Mouse (Mus musculus): ENCODE data around the gene Hpse. TPM values are rescaled to one million over a fixed set of nuclear protein-coding genes. Genes with fewer than 3 reads are reported as not detected.
A peak's percentile ranks its signal among the peaks of the same experiment; 100 is the strongest.

The Hpse gene
- polyA plus RNA-seq, 1 experiment from 2014 or later, result 6.1 TPM

DNA sequence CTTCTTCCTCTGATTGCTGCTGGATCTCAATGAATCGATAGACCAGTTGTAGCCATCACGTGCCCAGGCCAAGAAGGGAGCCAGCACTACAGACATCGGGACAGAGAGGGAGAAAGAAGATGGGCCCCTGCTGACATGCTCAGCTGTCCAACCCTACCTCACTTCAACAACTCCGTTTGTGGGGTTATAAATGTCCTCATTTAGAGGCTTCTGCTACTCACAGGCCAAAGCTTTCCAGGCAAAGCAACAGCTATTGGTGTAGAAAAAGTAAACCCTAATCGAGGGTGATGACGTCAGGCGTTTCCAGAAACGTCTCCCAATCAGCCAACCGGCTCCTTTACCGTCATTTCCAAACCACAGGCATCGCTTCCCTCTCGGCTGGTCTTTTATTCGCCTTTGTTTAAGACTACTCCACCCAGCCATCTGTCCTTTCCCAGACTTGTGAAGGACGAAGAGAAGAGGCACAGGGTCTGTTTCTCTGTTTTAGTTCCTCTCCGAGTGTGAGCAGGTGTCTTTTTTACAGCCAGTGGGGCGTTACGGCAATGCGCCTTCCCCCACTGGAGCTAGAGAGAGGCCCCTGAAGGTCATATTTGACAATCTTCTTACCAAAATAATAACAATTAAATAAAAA is 39.5 kb downstream of the Hpse start:
- Histone ChIP-seq H3K27me3 (no peaks in the 10 kb centered on the region), H3K4me1 (peaks cover 1% of the 10 kb centered on the region; the same call in 1 of the 2 replicates), H3K36me3 (no peaks in the 10 kb centered on the region), H3K27ac (no peak overlapping the region), H3K9ac (no peak overlapping the region), H3K9me3 (no peaks in the 10 kb centered on the region), H3K4me3 (no peak overlapping the region), H3K4me2 (no peak overlapping the region)
- no peak for ATAC-seq (ENCODE audit: insufficient number of reproducible peaks, low FRiP score, low TSS enrichment, low read depth)
- 66% methylated on average over 18 of the region's 18 CpGs for WGBS

DNA sequence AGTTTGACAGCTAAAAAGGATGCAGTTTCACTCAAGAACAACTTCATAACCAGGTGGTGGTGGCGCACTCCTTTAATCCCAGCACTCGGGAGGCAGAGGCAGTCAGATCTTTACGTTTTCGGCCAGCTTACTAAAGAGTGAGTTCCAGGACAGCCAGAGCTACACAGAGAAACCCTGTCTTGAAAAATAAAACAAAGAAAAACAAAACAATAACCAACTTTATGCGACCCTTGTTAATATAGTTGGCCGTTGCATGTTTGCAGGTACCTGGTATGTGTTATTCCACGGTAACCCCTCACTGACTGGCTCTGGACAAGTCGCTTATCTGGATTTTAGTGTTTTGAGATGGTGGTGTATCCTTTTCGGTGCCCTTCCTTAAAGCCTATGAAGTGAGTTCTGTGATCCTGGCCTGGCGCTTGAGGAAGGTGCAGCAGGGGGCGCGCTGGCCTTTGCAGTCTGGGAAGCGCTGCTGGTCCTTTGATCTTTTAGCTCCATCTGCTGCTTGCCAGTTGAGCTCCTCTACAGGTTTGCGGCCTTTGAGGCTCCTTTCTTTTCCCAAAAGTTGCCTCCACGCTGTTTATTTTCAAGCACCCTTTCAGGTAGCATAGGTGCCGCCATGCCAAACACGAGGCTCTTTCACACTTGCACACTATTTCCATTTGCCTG is 44.7 kb downstream of the Hpse start, which contains the start of gene Coq2:
TSS of gene Coq2 (minus strand) at position 430 of the 666 bp plus-strand sequence.
- Histone ChIP-seq H3K27me3 (no peaks in the 10 kb centered on the region), H3K9ac (peak within 1 kb of the TSS; percentile 85), H3K4me3 (peak within 1 kb of the TSS; percentile 75), H3K36me3 (peaks cover 10% of the 10 kb centered on the region), H3K9me3 (no peaks in the 10 kb centered on the region), H3K4me1 (peaks cover 10% of the 10 kb centered on the region; the same call in 1 of the 2 replicates), H3K27ac (peak within 1 kb of the TSS; percentile 69), H3K4me2 (peak within 1 kb of the TSS; percentile 68)
- 7% methylated on average over 17 of the region's 17 CpGs for WGBS
- no peak for ATAC-seq (ENCODE audit: insufficient number of reproducible peaks, low FRiP score, low TSS enrichment, low read depth)

- Histone ChIP-seq H3K4me2 (peak overlapping the region; percentile 68), H3K4me1 (peaks cover 10% of the 10 kb centered on the region; the same call in 1 of the 2 replicates), H3K36me3 (peaks cover 12% of the 10 kb centered on the region), H3K4me3 (peak overlapping the region; percentile 75), H3K9me3 (no peaks in the 10 kb centered on the region), H3K9ac (peak overlapping the region; percentile 85), H3K27me3 (no peaks in the 10 kb centered on the region), H3K27ac (peak overlapping the region; percentile 69)
- ATAC-seq (ENCODE audit: insufficient number of reproducible peaks, low FRiP score, low TSS enrichment, low read depth), result peak; percentile 89
- under 1% methylated on average over 71 of the region's 71 CpGs for WGBS
Measured at GRCm38 (mm10) chr5:100673745-100674486, 45.6 kb downstream of the Hpse start.

GRCm38 (mm10) chr5:100672403-100672802 is 47.1 kb downstream of the Hpse start:
- H3K27ac ChIP-seq, result no peak overlapping the region
- no peak overlapping the region for H3K9ac ChIP-seq
- H3K4me1 ChIP-seq, result peaks cover 10% of the 10 kb centered on the region; the same call in 1 of the 2 replicates
- H3K4me3 ChIP-seq, result no peak overlapping the region
- H3K36me3 ChIP-seq, result peaks cover 12% of the 10 kb centered on the region
- ATAC-seq (ENCODE audit: insufficient number of reproducible peaks, low FRiP score, low TSS enrichment, low read depth), result no peak
- H3K4me2 ChIP-seq, result no peak overlapping the region
- 73% methylated on average over 4 of the region's 4 CpGs for WGBS
- H3K27me3 ChIP-seq, result no peaks in the 10 kb centered on the region
- no peaks in the 10 kb centered on the region for H3K9me3 ChIP-seq

DNA sequence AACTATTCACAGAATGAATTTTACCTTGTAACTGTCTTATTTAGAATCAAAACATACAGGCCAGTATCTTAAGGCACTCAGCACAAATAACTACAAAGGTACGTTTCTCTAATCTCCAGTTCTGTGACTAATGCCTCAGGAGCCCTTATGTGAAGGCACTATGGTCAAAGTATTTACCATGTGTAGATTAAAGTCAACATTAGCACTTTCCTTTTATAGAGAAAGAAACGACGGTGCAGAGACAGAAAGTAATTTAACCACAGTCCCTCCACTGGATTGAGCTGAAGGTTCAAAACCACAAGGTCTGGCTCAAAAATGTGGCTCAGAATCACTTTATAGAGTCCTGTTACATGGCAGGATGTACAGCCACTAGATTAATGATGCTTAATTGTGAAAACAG is 47.6 kb downstream of the Hpse start:
- Histone ChIP-seq H3K9me3 (no peaks in the 10 kb centered on the region), H3K9ac (no peak overlapping the region), H3K4me3 (no peak overlapping the region), H3K27ac (no peak overlapping the region), H3K4me2 (no peak overlapping the region), H3K27me3 (no peaks in the 10 kb centered on the region), H3K4me1 (peaks cover 10% of the 10 kb centered on the region; the same call in 1 of the 2 replicates), H3K36me3 (peaks cover 12% of the 10 kb centered on the region)
- no peak for ATAC-seq (ENCODE audit: insufficient number of reproducible peaks, low FRiP score, low TSS enrichment, low read depth)
- WGBS, result 67% methylated on average over 3 of the region's 3 CpGs

DNA sequence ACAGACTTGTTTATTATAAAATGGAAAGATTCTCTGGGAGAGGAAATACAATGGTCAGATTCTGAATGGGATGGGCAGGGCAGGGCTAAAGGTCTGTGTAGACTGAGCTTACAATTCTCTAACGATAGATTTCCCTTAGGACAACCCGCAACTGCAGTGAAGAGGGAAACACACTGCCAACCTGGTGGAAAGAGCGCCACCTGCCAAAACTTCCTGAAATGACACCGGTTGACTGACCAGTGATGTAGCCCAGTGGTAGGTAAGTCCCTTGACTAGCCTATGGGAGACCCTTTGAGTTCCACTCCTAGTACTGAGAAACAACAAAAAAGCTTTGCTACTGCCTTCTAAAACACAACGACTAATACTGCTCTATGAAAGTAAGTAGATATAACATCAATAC is 48.1 kb downstream of the Hpse start:
- ATAC-seq (ENCODE audit: insufficient number of reproducible peaks, low FRiP score, low TSS enrichment, low read depth), result no peak
- Histone ChIP-seq H3K36me3 (peaks cover 15% of the 10 kb centered on the region), H3K9me3 (no peaks in the 10 kb centered on the region), H3K27ac (no peak overlapping the region), H3K27me3 (no peaks in the 10 kb centered on the region), H3K9ac (no peak overlapping the region), H3K4me1 (peaks cover 10% of the 10 kb centered on the region; the same call in 1 of the 2 replicates), H3K4me3 (no peak overlapping the region), H3K4me2 (no peak overlapping the region)
- whole genome bisulfite sequencing, result 25% methylated on average over 5 of the region's 5 CpGs

GRCm38 (mm10) chr5:100666965-100667364 is 52.6 kb downstream of the Hpse start:
- no peak for ATAC-seq (ENCODE audit: insufficient number of reproducible peaks, low FRiP score, low TSS enrichment, low read depth)
- 80% methylated on average over 1 of the region's 1 CpGs for WGBS

GRCm38 (mm10) chr5:100663854-100664253 is 55.7 kb downstream of the Hpse start:
- peaks cover 52% of the 10 kb centered on the region for H3K36me3 ChIP-seq
- no peaks in the 10 kb centered on the region for H3K4me1 ChIP-seq
- no peak overlapping the region for H3K9ac ChIP-seq
- no peak overlapping the region for H3K27ac ChIP-seq
- no peak overlapping the region for H3K4me3 ChIP-seq
- H3K4me2 ChIP-seq, result no peak overlapping the region
- WGBS, result 60% methylated on average over 5 of the region's 5 CpGs
- H3K27me3 ChIP-seq, result no peaks in the 10 kb centered on the region
- no peaks in the 10 kb centered on the region for H3K9me3 ChIP-seq
- no peak for ATAC-seq (ENCODE audit: insufficient number of reproducible peaks, low FRiP score, low TSS enrichment, low read depth)

More at GRCm38 (mm10) chr5:100666965-100667364, 52.6 kb downstream of the Hpse start:
- Histone ChIP-seq H3K27ac (no peak overlapping the region), H3K4me1 (no peaks in the 10 kb centered on the region), H3K36me3 (peaks cover 41% of the 10 kb centered on the region), H3K4me3 (no peak overlapping the region), H3K27me3 (no peaks in the 10 kb centered on the region), H3K4me2 (no peak overlapping the region), H3K9me3 (no peaks in the 10 kb centered on the region), H3K9ac (no peak overlapping the region)

- Histone ChIP-seq H3K4me1 (no peaks in the 10 kb centered on the region), H3K27ac (no peak overlapping the region), H3K36me3 (peaks cover 58% of the 10 kb centered on the region), H3K27me3 (no peaks in the 10 kb centered on the region), H3K4me2 (no peak overlapping the region), H3K4me3 (no peak overlapping the region), H3K9ac (no peak overlapping the region), H3K9me3 (no peaks in the 10 kb centered on the region)
- 94% methylated on average over 6 of the region's 6 CpGs for WGBS
- ATAC-seq (ENCODE audit: insufficient number of reproducible peaks, low FRiP score, low TSS enrichment, low read depth), result no peak
Measured at GRCm38 (mm10) chr5:100663011-100663410, 56.5 kb downstream of the Hpse start.

- Histone ChIP-seq H3K4me1 (no peaks in the 10 kb centered on the region), H3K27ac (no peak overlapping the region), H3K4me2 (no peak overlapping the region), H3K36me3 (peaks cover 82% of the 10 kb centered on the region), H3K4me3 (no peak overlapping the region), H3K9ac (no peak overlapping the region), H3K27me3 (no peaks in the 10 kb centered on the region), H3K9me3 (no peaks in the 10 kb centered on the region)
- WGBS, result 79% methylated on average over 6 of the region's 6 CpGs
- ATAC-seq (ENCODE audit: insufficient number of reproducible peaks, low FRiP score, low TSS enrichment, low read depth), result no peak
Measured at GRCm38 (mm10) chr5:100658460-100658859, 61.1 kb downstream of the Hpse start.

- Histone ChIP-seq H3K27me3 (no peaks in the 10 kb centered on the region), H3K9me3 (no peaks in the 10 kb centered on the region), H3K27ac (no peak overlapping the region), H3K4me1 (no peaks in the 10 kb centered on the region), H3K4me2 (no peak overlapping the region), H3K9ac (no peak overlapping the region), H3K4me3 (no peak overlapping the region), H3K36me3 (peaks cover 73% of the 10 kb centered on the region)
- no peak for ATAC-seq (ENCODE audit: insufficient number of reproducible peaks, low FRiP score, low TSS enrichment, low read depth)
- 83% methylated on average over 6 of the region's 6 CpGs for WGBS
Measured at GRCm38 (mm10) chr5:100656352-100656751, 63.2 kb downstream of the Hpse start.

DNA sequence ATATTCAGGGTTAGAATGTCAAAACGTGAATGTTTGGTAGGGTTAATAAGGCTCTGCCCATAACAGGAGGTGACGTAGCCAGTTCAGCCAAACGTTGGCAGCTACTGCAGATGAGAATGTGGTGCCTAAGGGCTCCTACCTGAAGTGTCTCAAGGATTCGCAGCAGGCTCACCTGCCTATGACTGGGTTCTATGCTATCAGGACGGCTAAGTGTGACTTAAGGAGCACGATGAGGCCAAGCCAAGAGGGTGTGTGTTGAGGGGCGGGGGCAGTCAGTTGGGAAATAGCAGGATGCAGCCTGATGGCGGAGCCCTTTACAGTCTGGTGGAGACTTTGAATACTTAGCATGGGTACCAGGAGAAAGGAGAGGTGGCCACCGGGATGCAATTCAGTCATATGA is 67.2 kb downstream of the Hpse start:
- no peak for ATAC-seq (ENCODE audit: insufficient number of reproducible peaks, low FRiP score, low TSS enrichment, low read depth)
- 78% methylated on average over 9 of the region's 9 CpGs for WGBS
- peaks cover 39% of the 10 kb centered on the region for H3K36me3 ChIP-seq
- no peaks in the 10 kb centered on the region for H3K27me3 ChIP-seq
- H3K4me1 ChIP-seq, result no peaks in the 10 kb centered on the region
- no peak overlapping the region for H3K9ac ChIP-seq
- H3K4me3 ChIP-seq, result no peak overlapping the region
- H3K27ac ChIP-seq, result no peak overlapping the region
- H3K9me3 ChIP-seq, result no peaks in the 10 kb centered on the region
- no peak overlapping the region for H3K4me2 ChIP-seq

Data from limb, embryonic 15.5 days (tissue).